Mouse (Mus musculus): ENCODE data around the gene Ttll8.

- TF ChIP-seq CTCF (IDR thresholded peaks at IDR 0.05; ENCODE audit: borderline replicate concordance, insufficient read depth, low read depth, low read length) (no peak), POLR2A (IDR thresholded peaks at IDR 0.05; ENCODE audit: borderline replicate concordance, insufficient read depth, low read length) (no peak)
These were observed 95.5 kb downstream of the Ttll8 start for GRCm38 (mm10) chr15:88858707-88859106.

Data from cerebellum, adult 2 months (tissue).